8 mouse cellular contexts compared by ENCODE assay signal in the genomic region with DNA sequence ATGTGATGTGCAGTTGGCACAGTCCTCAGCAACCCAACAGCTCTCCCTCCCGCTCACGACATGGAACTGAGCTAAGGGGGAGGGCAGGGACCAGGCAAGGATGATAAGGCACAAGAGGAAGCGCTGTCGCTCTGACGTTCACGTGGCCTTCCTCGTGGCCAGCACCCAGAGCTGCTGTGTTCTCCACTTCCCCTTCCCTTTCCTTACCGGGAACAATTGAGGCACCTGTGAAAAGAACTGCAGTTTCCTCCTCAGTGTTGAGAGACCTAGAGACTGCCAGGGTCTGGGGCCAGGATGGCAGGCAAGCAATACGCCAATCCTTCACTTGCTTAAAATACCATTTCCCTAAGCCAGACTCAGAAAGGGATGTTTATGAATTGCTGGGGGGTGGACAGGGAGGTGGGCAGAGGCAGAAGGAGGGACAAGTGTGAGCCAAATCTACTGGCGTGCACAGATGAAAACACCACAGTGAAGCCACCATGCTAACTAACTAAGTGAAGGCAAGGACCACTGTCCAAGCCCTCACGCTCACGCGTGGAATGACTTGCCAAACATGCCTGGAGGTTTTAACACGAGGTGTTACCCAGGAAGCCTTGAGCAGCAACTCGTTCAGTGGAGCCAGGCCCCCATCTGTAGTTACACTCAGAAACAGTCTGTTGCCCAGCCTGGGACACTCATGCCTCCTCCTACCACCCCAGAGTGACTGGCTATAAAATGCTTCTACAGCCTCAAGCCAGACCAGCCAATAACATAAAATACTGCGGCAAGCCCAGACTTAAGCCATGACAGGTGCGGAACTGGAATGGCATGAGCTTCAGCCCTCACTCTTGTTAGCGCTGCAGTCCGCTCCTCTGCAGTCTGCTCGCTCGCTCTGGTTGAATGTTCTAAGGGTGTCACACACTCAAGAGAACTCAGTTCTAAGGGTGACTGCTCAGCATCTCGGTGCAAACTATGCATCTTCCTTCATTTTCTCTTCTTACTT. TPM values are rescaled to one million over a fixed set of nuclear protein-coding genes. Genes with fewer than 3 reads are reported as not detected.
A peak's percentile ranks its signal among the peaks of the same experiment; 100 is the strongest.
DNase-seq lines count a peak whose midpoint lies in the region; ATAC-seq lines count a peak whose summit lies in the region.

No protein-coding gene starts in this region.

- no peak for ATAC-seq in midbrain, embryonic 11.5 days (ENCODE audit: low FRiP score)
- ATAC-seq in midbrain, embryonic 13.5 days = no peak
- ATAC-seq in common myeloid progenitor, adult 5-6 weeks (replicated peaks; ENCODE audit: low read depth, poor library complexity, severe bottlenecking) = peak; percentile 97
- peak; percentile 62 for ATAC-seq in heart, embryonic 11.5 days (replicated peaks; ENCODE audit: insufficient number of reproducible peaks, low FRiP score, low TSS enrichment)

- no peak overlapping the region; the same call in 1 of the 2 replicates for H3K27ac ChIP-seq in midbrain, embryonic 11.5 days (ENCODE audit: low read depth, low read length)
- H3K27ac ChIP-seq in midbrain, embryonic 13.5 days = no peak overlapping the region
- no peak overlapping the region for H3K27ac ChIP-seq in heart, embryonic 11.5 days (ENCODE audit: low read depth, low read length)

- H3K4me2 ChIP-seq in midbrain, embryonic 11.5 days = no peak overlapping the region
- no peak overlapping the region for H3K4me2 ChIP-seq in midbrain, embryonic 13.5 days (replicated peaks)
- H3K4me2 ChIP-seq in heart, embryonic 11.5 days = peak overlapping the region; percentile 35

- no peaks in the 10 kb centered on the region for H3K9me3 ChIP-seq in midbrain, embryonic 11.5 days (ENCODE audit: control insufficient read depth, low read length)
- no peaks in the 10 kb centered on the region for H3K9me3 ChIP-seq in midbrain, embryonic 13.5 days
- H3K9me3 ChIP-seq in heart, embryonic 11.5 days (replicated peaks; ENCODE audit: control insufficient read depth, low read length) = no peaks in the 10 kb centered on the region

- H3K36me3 ChIP-seq in midbrain, embryonic 11.5 days (ENCODE audit: control insufficient read depth, insufficient read depth, low read length) = no peaks in the 10 kb centered on the region; the same call in 1 of the 2 replicates
- peaks cover 17% of the 10 kb centered on the region for H3K36me3 ChIP-seq in midbrain, embryonic 13.5 days
- H3K36me3 ChIP-seq in heart, embryonic 11.5 days (ENCODE audit: control insufficient read depth, insufficient read depth, low read length) = no peaks in the 10 kb centered on the region

- H3K4me1 ChIP-seq in midbrain, embryonic 11.5 days (ENCODE audit: control insufficient read depth, insufficient read depth, low read length) = no peaks in the 10 kb centered on the region
- H3K4me1 ChIP-seq in midbrain, embryonic 13.5 days (replicated peaks) = peaks cover 19% of the 10 kb centered on the region
- H3K4me1 ChIP-seq in heart, embryonic 11.5 days (ENCODE audit: control insufficient read depth, insufficient read depth, low read length) = peaks cover 15% of the 10 kb centered on the region

- 83% methylated on average over 22 of the region's 22 CpGs for WGBS in midbrain, embryonic 11.5 days
- WGBS in midbrain, embryonic 13.5 days = 80% methylated on average over 22 of the region's 22 CpGs
- 58% methylated on average over 22 of the region's 22 CpGs for WGBS in heart, embryonic 11.5 days (ENCODE audit: insufficient replicate concordance)

- DNase-seq in midbrain, embryonic 11.5 days (ENCODE audit: low spot score, missing footprints) = no peak
- peak; percentile 34 to 36 for DNase-seq in layer of hippocampus, postnatal 10 days (ENCODE audit: low spot score in 2 of 2)
- DNase-seq in lung, postnatal 10 days = peak; percentile 72
- DNase-seq in testis, postnatal 14 days (ENCODE audit: low spot score) = peak; percentile 24
- DNase-seq in urinary bladder, postnatal 10 days (ENCODE audit: low spot score) = no peak

- no peak overlapping the region for H3K4me3 ChIP-seq in midbrain, embryonic 11.5 days (ENCODE audit: low read depth, low read length)
- H3K4me3 ChIP-seq in midbrain, embryonic 13.5 days (replicated peaks) = no peak overlapping the region
- H3K4me3 ChIP-seq in heart, embryonic 11.5 days (ENCODE audit: low read depth, low read length) = no peak overlapping the region

- H3K9ac ChIP-seq in midbrain, embryonic 11.5 days (ENCODE audit: low read length) = peak overlapping the region; percentile 16; the same call in 1 of the 2 replicates
- no peak overlapping the region for H3K9ac ChIP-seq in midbrain, embryonic 13.5 days (replicated peaks)
- 0 out of 2 replicates have a peak overlapping the region, but pooled peaks have one; percentile 22 for H3K9ac ChIP-seq in heart, embryonic 11.5 days (ENCODE audit: low read depth, low read length)

- H3K27me3 ChIP-seq in midbrain, embryonic 11.5 days (ENCODE audit: control insufficient read depth, insufficient read depth, low read length) = no peaks in the 10 kb centered on the region
- H3K27me3 ChIP-seq in midbrain, embryonic 13.5 days = no peaks in the 10 kb centered on the region
- H3K27me3 ChIP-seq in heart, embryonic 11.5 days (ENCODE audit: control insufficient read depth, insufficient read depth, low read length) = no peaks in the 10 kb centered on the region

RNA-seq across cellular contexts. Expression of gene Jam3, which starts 45.4 kb away (rescaled TPM):
- 170 and 171 TPM in 2 replicates for polyA plus RNA-seq in midbrain, embryonic 11.5 days (2014; fragmentation: Nextera tagmentation; extraction: Ambion mirVana)
- polyA plus RNA-seq in midbrain, embryonic 13.5 days (2015; fragmentation: Nextera tagmentation; extraction: Ambion mirVana) = 99.8 and 103 TPM in 2 replicates
- 0.14 TPM in 1 of 2 replicates, not detected in the other for total RNA-seq in common myeloid progenitor, adult 5-6 weeks (2017)
- polyA plus RNA-seq in heart, embryonic 11.5 days (2014; fragmentation: Nextera tagmentation; extraction: Ambion mirVana) = 50.1 and 56.1 TPM in 2 replicates
- total RNA-seq in layer of hippocampus, postnatal 10 days (2021) = 10 to 100 TPM; 24.3 to 26.5 TPM

Comparison
In these comparisons a context has a peak if more than half of its experiments do, and no peak if none do; other contexts are left out.
1. ATAC-seq: peak in common myeloid progenitor, adult 5-6 weeks (single experiment) and heart, embryonic 11.5 days (single experiment); none in midbrain, embryonic 11.5 days (single experiment) and midbrain, embryonic 13.5 days (single experiment).
2. DNase-seq: peak in layer of hippocampus, postnatal 10 days (2 of 2), lung, postnatal 10 days (single experiment) and testis, postnatal 14 days (single experiment); none in midbrain, embryonic 11.5 days (single experiment) and urinary bladder, postnatal 10 days (single experiment).